Mouse (Mus musculus): ENCODE data around the gene Tssk4. TPM values are rescaled to one million over a fixed set of nuclear protein-coding genes. Genes with fewer than 3 reads are reported as not detected.
A peak's percentile ranks its signal among the peaks of the same experiment; 100 is the strongest.

Gene Tssk4
- 1.0 and 1.1 TPM in 2 replicates for polyA plus RNA-seq (2015; fragmentation: Nextera tagmentation; extraction: Ambion mirVana)

DNA sequence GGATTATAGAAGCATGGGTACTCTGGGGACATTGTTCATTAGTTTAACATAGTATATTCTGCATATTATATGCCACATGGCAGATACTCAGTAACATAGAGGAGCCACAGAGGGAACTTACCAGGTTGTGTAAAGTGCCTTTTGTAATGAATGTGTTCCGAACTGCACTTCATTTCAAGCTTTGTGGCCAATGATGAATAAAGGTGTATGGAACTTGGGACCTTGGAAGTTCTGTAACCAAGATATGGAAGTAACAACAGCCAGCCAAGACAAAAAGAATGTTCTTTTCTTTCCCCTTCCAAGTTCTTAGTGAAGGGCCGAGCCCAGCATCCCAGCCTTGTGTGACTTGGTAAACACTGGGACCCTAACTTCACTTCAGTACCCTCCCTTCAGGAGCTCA is at the start of gene Tssk4:
TSS of gene Tssk4 (plus strand) at position 301 of the 400 bp plus-strand sequence.
- Histone ChIP-seq H3K9me3 (no peaks in the 10 kb centered on the region), H3K4me1 (peaks cover 6% of the 10 kb centered on the region), H3K4me2 (no peak within 1 kb of the TSS), H3K4me3 (no peak within 1 kb of the TSS), H3K9ac (no peak within 1 kb of the TSS), H3K27ac (no peak within 1 kb of the TSS), H3K27me3 (no peaks in the 10 kb centered on the region), H3K36me3 (peaks cover 10% of the 10 kb centered on the region; the same call in 1 of the 2 replicates)
- ATAC-seq (ENCODE audit: insufficient number of reproducible peaks, low FRiP score, low TSS enrichment, low read depth) = no peak
- 88% methylated on average over 2 of the region's 2 CpGs for WGBS

DNA sequence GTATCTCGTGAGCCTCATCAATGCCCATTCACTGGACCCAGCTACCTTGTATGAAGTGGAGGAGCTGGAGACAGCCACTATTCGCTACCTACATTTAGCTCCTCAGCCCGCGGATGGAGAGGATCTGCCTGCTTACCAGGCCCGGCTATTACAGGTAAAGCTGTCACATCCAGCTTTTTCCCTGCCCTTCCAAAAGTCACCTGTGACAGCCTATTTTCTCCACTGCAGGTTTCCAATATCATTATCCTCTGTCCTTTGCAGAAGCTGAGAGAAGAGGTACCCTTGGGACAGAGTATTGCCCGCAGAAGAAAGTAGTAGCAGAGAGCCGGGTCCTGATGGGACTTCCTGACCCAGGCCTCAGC is 46.7 kb upstream of the Tssk4 start, which contains the start of gene Irf9:
TSS of gene Irf9 (plus strand) at position 301 of the 362 bp plus-strand sequence.
- no peak for ATAC-seq (ENCODE audit: insufficient number of reproducible peaks, low FRiP score, low TSS enrichment, low read depth)
- WGBS = 84% methylated on average over 7 of the region's 7 CpGs
- Histone ChIP-seq H3K9me3 (no peaks in the 10 kb centered on the region), H3K4me3 (peak within 1 kb of the TSS; percentile 43), H3K9ac (peak within 1 kb of the TSS; percentile 52; the same call in 1 of the 2 replicates), H3K27me3 (no peaks in the 10 kb centered on the region), H3K36me3 (peaks cover 78% of the 10 kb centered on the region), H3K4me1 (peaks cover 22% of the 10 kb centered on the region), H3K4me2 (peak within 1 kb of the TSS; percentile 60), H3K27ac (peak within 1 kb of the TSS; percentile 83)

- 15% methylated on average over 19 of the region's 19 CpGs for WGBS
- ATAC-seq (ENCODE audit: insufficient number of reproducible peaks, low FRiP score, low TSS enrichment, low read depth) = peak; percentile 82
- peak overlapping the region; percentile 83 for H3K27ac ChIP-seq
- no peaks in the 10 kb centered on the region for H3K9me3 ChIP-seq
- no peaks in the 10 kb centered on the region for H3K27me3 ChIP-seq
- peak overlapping the region; percentile 52; the same call in 1 of the 2 replicates for H3K9ac ChIP-seq
- peak overlapping the region; percentile 60 for H3K4me2 ChIP-seq
- peaks cover 78% of the 10 kb centered on the region for H3K36me3 ChIP-seq
- peaks cover 22% of the 10 kb centered on the region for H3K4me1 ChIP-seq
- peak overlapping the region; percentile 43 for H3K4me3 ChIP-seq
These were observed 46.1 kb upstream of the Tssk4 start for GRCm38 (mm10) chr14:55603633-55604576.

DNA sequence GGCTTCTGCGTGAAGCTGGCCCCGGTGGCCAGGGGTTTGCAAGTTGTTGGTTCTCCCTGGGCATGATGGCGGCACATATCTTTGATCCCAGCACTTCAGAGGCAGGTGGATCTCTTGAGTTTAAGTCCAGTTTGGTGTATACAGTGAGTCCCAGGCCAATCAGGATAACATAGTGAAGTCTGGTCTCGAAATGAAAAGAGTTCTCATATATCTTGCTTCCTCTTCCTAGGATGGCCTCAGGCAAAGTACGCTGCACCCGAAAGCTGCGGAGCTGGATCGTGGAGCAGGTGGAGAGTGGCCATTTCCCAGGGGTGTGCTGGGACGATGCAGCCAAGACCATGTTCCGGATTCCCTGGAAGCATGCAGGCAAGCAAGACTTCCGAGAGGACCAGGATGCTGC is 45.2 kb upstream of the Tssk4 start:
- Histone ChIP-seq H3K4me1 (peaks cover 22% of the 10 kb centered on the region), H3K27me3 (no peaks in the 10 kb centered on the region), H3K4me2 (peak overlapping the region; percentile 60; the same call in 1 of the 2 replicates), H3K36me3 (peaks cover 78% of the 10 kb centered on the region), H3K9ac (no peak overlapping the region), H3K27ac (no peak overlapping the region), H3K9me3 (no peaks in the 10 kb centered on the region), H3K4me3 (0 out of 2 replicates have a peak overlapping the region, but pooled peaks have one; percentile 43)
- 78% methylated on average over 11 of the region's 11 CpGs for WGBS
- ATAC-seq (ENCODE audit: insufficient number of reproducible peaks, low FRiP score, low TSS enrichment, low read depth) = no peak

GRCm38 (mm10) chr14:55605743-55606459 is 44.1 kb upstream of the Tssk4 start:
- no peak for ATAC-seq (ENCODE audit: insufficient number of reproducible peaks, low FRiP score, low TSS enrichment, low read depth)
- H3K4me1 ChIP-seq = peaks cover 22% of the 10 kb centered on the region
- H3K4me3 ChIP-seq = no peak overlapping the region
- H3K27me3 ChIP-seq = no peaks in the 10 kb centered on the region
- H3K36me3 ChIP-seq = peaks cover 71% of the 10 kb centered on the region
- no peak overlapping the region for H3K4me2 ChIP-seq
- WGBS = 93% methylated on average over 16 of the region's 16 CpGs
- no peak overlapping the region for H3K9ac ChIP-seq
- H3K27ac ChIP-seq = no peak overlapping the region
- H3K9me3 ChIP-seq = no peaks in the 10 kb centered on the region

DNA sequence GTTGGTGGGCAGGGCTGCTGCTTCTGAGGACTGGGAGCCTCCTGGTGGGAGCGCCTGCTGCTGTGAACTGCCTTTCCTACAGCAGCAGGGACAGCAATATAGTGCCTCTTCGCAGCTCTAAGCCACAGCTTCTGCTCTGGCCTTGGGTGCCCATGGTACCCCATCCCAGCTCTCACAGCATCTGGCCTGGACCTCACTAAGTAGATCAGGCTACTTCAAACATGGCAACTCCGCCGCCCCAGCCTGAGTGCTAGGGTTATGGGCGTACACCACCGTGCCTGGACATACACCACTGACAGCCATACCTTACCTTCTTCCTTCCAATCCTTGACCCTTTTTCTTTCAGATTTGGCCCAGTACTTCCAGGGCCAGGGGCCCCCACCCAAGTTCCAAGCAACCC is 41.6 kb upstream of the Tssk4 start:
- Histone ChIP-seq H3K27ac (no peak overlapping the region), H3K9ac (no peak overlapping the region), H3K27me3 (no peaks in the 10 kb centered on the region), H3K9me3 (no peaks in the 10 kb centered on the region), H3K4me2 (no peak overlapping the region), H3K4me3 (no peak overlapping the region), H3K36me3 (peaks cover 48% of the 10 kb centered on the region), H3K4me1 (peaks cover 15% of the 10 kb centered on the region)
- WGBS = 93% methylated on average over 6 of the region's 6 CpGs
- ATAC-seq (ENCODE audit: insufficient number of reproducible peaks, low FRiP score, low TSS enrichment, low read depth) = no peak

DNA sequence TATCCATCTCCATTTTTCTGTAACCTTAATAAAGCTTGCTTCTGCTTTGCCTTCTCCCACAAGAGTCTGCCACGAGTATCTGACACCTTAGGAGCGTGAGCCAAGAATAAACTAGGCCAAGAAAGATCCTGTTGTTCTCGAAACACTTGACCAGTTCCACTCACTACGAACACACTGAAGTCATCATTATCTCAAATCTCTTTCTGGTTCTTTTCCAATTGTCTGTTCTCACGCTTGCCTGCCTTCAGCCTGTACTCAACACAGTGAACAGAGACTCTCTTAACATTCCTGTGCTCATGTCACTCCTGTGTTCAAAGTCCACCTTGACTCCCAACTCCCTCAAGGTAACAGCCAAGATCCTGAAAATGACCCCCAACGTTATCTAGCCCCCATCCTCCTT is 36.6 kb upstream of the Tssk4 start:
- Histone ChIP-seq H3K4me1 (no peaks in the 10 kb centered on the region), H3K36me3 (peaks cover 19% of the 10 kb centered on the region)
- WGBS = 57% methylated on average over 6 of the region's 6 CpGs

GRCm38 (mm10) chr14:55614565-55615178 is 35.3 kb upstream of the Tssk4 start:
- Histone ChIP-seq H3K27ac (no peak overlapping the region), H3K4me3 (no peak overlapping the region), H3K36me3 (peaks cover 5% of the 10 kb centered on the region; the same call in 1 of the 2 replicates), H3K9me3 (no peaks in the 10 kb centered on the region), H3K4me2 (no peak overlapping the region), H3K4me1 (peaks cover 6% of the 10 kb centered on the region; the same call in 1 of the 2 replicates), H3K9ac (no peak overlapping the region), H3K27me3 (no peaks in the 10 kb centered on the region)
- no peak for ATAC-seq (ENCODE audit: insufficient number of reproducible peaks, low FRiP score, low TSS enrichment, low read depth)
- WGBS = 76% methylated on average over 7 of the region's 7 CpGs

More for the DNA sequence above, 36.6 kb upstream of the Tssk4 start:
- H3K27me3 ChIP-seq = no peaks in the 10 kb centered on the region
- ATAC-seq (ENCODE audit: insufficient number of reproducible peaks, low FRiP score, low TSS enrichment, low read depth) = no peak
- no peak overlapping the region for H3K27ac ChIP-seq
- H3K4me2 ChIP-seq = no peak overlapping the region
- no peaks in the 10 kb centered on the region for H3K9me3 ChIP-seq
- no peak overlapping the region for H3K9ac ChIP-seq
- H3K4me3 ChIP-seq = no peak overlapping the region

GRCm38 (mm10) chr14:55615876-55616275 is 34.1 kb upstream of the Tssk4 start:
- no peak overlapping the region for H3K27ac ChIP-seq
- 55% methylated on average over 2 of the region's 2 CpGs for WGBS
- no peaks in the 10 kb centered on the region for H3K36me3 ChIP-seq
- H3K9me3 ChIP-seq = no peaks in the 10 kb centered on the region
- H3K4me3 ChIP-seq = no peak overlapping the region
- H3K27me3 ChIP-seq = no peaks in the 10 kb centered on the region
- H3K9ac ChIP-seq = no peak overlapping the region
- ATAC-seq (ENCODE audit: insufficient number of reproducible peaks, low FRiP score, low TSS enrichment, low read depth) = no peak
- H3K4me2 ChIP-seq = no peak overlapping the region
- peaks cover 6% of the 10 kb centered on the region; the same call in 1 of the 2 replicates for H3K4me1 ChIP-seq

- Histone ChIP-seq H3K4me2 (no peak overlapping the region), H3K4me1 (peaks cover 6% of the 10 kb centered on the region; the same call in 1 of the 2 replicates), H3K4me3 (no peak overlapping the region), H3K27ac (no peak overlapping the region), H3K36me3 (no peaks in the 10 kb centered on the region), H3K9ac (no peak overlapping the region), H3K9me3 (no peaks in the 10 kb centered on the region), H3K27me3 (no peaks in the 10 kb centered on the region)
- WGBS = 78% methylated on average over 2 of the region's 2 CpGs
- no peak for ATAC-seq (ENCODE audit: insufficient number of reproducible peaks, low FRiP score, low TSS enrichment, low read depth)
These were observed 33.1 kb upstream of the Tssk4 start for GRCm38 (mm10) chr14:55616844-55617243.

GRCm38 (mm10) chr14:55617822-55618221 is 32.2 kb upstream of the Tssk4 start, which contains the start of gene Rec8:
Gene Rec8 (plus strand): TSS chr14:55618037.
- H3K9ac ChIP-seq = no peak within 1 kb of the TSS
- H3K36me3 ChIP-seq = no peaks in the 10 kb centered on the region
- H3K4me2 ChIP-seq = peak within 1 kb of the TSS; percentile 37
- no peak within 1 kb of the TSS for H3K27ac ChIP-seq
- 17% methylated on average over 21 of the region's 21 CpGs for WGBS
- peaks cover 6% of the 10 kb centered on the region; the same call in 1 of the 2 replicates for H3K4me1 ChIP-seq
- H3K4me3 ChIP-seq = peak within 1 kb of the TSS; percentile 20
- H3K9me3 ChIP-seq = no peaks in the 10 kb centered on the region
- peak; percentile 42; the same call in 1 of the 2 replicates for ATAC-seq (ENCODE audit: insufficient number of reproducible peaks, low FRiP score, low TSS enrichment, low read depth)
- no peaks in the 10 kb centered on the region for H3K27me3 ChIP-seq
